Mouse (Mus musculus) induced T-regulatory cell, adult 2 months (primary cell): ENCODE results near the gene Cox14.

ENCODE experiments used
- DNase-seq: peaks from one replicate; pipeline ENCODE4 v3.0.0-alpha.2; 2012; ENCODE audit warnings: low read depth

Gene Cox14

DNA sequence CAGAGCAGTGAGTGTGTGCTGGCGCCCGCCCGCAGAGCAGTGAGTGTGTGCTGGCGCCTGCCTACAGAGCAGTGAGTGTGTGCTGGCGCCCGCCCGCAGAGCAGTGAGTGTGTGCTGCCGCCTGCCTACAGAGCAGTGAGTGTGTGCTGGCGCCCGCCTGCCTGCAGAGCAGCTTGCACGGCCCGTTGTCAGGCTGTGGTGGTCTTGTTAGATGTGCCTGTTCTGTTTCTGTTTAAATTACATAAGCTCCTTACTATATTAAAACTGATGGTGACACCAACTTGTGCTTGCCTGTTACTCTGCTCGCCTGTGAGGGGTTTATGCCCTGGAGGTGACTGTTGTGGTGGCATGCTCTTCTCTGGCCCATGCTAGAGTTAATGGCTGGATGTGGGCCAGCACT is 17.2 kb upstream of the Cox14 start:
- DNase-seq, result no peak

DNA sequence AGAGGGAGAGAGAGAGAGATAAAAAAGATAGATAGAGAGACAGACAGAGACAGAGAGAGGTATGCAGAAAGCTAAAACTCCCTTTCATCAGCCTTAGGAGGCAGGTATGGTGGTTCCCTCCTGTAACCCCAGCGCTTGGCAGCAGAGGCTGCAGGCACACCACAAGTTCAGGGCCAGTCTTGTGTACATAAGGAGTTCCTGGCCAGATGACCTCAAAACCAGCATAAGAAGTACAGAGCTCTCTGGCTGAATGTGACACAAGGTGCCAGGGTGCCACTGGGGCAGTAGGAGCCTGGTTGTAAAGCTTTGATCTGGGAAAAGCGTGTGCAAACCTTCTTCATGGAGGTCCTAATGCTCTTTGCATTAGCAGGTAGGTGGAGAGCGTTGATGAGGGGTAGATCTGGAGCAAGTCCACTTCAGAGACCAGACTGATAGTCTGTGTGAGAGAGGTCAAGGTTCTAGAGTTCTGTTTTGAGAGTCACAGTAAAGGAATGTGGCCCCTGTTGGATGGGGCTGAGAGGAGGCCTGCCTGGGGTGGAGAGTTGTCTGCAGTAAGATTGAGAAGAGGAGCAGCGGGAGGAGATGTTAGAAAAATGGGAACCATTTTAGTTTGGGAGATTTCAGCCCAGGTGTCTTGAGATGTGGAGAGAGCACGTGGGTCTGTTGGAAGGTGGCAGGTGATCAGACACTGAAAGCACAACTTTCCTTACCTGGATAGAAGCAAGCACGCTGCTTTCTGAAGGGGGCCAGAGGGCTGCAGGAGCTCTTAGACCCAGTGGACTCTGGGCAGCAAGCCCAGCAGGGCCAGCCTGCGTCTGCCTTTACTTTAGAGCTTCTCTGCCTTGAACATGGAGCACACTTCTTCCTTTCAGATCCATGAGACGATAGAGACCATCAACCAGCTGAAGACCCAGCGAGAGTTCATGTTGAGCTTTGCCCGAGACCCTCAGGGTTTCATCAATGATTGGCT is 14.9 kb upstream of the Cox14 start:
- DNase-seq, result no peak

DNA sequence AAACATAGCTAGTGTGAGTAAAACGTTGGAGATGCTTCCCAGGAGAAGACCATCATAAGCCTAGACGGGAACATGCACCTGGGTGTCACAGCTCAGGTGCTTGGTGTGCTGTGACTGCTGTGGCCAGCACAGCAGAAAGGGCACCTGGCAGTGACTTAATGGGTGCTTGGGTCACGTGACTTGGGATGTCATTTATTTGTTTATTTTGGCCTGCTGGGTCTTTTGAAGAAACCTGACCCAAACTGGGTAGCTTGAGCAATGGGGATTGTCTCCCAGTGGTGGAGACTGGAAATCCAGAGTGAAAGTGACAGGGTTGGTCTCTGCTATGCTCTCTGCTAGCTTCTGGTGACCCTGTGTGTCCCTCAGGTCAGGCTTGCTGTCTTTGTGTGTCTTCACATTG is 13.9 kb upstream of the Cox14 start:
- DNase-seq, result no peak

DNA sequence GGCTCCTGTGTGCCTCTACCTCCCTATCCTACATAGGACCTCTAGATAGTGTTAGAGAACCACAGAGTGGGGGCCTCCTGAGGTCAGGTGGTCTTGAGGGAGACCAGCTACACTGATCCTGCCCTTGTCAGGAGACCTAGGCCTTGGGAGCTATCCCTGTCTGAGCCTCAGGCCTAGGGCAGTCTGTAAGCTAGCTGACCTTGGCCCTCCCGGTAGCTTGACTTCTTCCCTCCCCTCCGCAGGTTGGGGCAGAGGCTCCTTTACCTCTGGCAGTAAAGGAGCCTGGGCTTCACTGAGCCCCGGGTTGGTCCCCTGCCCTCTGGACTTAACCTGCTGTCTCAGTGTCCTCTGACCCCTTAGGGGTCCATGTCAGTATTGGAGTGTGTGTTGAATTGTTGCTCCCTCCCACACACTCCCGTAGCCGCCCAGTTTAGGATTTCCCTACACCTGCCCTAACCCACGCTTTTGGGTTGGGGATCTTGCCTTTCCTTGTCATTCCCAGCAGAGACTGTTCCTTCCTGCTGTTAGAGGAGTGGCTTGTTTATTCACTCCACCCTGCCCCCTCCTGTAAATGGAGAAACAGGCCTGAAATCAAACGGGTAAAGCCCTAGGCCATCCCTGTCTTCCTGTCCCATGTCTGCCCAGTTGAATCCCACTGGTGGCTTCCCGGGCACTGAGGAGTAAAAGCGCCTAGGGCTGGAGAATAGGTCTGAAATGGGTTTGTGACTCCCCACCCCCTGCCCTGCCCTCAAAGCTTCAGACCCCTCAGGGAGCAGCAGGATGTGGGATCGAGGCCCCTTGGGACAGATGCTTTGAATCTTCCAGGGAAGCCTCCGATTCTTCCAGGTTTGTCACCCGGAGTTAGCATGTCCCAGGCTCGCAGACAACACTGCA is 12.5 kb upstream of the Cox14 start:
- no peak for DNase-seq

DNA sequence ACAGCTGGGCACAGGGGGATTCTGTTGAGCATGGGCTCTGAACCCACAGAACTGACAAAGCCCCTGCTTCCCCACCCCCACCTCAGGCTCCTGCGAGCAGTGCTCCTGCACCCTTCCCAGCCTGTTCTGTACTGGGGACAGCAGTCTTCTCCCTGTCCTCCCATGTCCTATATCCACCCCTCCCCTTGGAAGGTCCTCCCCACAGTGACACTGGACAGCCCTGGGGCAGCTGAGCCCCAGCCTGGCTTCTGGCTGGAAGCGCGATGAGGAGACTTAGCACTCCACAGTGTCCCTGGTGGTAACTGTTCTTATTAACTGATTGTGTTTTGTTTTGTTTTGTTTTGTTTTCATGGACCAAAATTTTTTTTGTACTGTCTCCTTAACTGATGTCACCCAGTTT is 11.8 kb upstream of the Cox14 start:
- no peak for DNase-seq

DNA sequence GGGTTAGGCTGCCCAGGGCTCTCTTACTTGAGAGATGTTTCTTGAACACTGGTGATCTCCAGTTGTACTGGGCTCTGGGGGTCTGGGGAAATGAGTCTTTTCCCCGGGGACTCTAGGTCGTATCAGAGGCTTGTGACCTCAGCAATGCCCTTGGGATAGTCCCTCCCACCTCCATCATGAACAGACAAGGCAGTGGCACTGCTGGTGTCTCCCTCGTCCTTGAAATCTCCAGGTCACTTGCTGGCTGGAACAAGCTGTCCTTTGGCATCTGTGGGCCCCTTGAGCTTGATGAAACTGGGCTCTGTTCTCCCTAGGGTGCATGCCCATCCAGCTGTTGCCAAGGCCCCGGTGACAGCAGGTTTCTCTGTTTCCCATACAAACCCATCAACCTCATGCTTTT is 11.2 kb upstream of the Cox14 start:
- no peak for DNase-seq

DNA sequence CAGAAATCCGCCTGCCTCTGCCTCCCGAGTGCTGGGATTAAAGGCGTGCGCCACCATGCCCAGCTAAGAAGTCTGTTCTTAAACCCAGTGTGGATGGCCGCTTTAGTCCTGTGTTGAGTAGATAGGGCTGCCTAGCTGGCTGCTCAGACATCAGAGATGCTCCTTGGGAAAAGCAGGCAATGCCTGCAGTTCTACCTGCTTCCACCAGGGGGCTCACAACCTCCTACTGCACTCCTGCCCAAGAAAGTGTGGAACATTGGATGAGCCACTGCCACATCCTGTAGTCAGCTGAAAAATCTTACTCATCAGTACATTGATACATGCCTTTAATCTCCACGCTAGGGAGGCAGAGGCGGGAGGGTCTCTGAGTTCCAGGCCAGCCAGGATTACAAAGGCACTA is 10.6 kb upstream of the Cox14 start:
- DNase-seq, result peak; percentile 79

DNA sequence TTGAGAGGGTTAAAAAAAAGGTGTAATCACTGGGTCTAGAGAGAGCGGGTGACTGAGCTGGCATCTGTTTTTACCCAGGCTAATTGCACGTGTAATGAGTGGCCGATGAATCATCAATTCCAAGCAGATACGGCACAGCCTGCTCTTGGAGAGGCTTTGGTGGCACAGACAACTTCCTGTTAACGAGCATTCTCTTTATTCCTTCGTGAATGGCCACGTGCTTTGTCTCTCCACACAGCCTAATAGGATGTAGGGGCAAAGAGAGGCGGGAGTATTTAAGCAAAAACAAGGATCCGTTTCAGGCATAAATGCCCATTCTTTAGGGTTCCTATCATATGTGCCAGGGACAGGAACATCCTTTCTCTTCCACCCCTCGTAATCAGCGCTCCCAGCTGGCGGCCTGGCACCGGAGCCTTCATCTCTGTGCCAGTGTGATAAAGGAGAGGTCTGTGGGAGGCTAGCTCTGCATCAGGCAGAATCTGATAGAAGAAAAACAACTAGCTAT is 10.0 kb upstream of the Cox14 start:
- DNase-seq, result no peak

DNA sequence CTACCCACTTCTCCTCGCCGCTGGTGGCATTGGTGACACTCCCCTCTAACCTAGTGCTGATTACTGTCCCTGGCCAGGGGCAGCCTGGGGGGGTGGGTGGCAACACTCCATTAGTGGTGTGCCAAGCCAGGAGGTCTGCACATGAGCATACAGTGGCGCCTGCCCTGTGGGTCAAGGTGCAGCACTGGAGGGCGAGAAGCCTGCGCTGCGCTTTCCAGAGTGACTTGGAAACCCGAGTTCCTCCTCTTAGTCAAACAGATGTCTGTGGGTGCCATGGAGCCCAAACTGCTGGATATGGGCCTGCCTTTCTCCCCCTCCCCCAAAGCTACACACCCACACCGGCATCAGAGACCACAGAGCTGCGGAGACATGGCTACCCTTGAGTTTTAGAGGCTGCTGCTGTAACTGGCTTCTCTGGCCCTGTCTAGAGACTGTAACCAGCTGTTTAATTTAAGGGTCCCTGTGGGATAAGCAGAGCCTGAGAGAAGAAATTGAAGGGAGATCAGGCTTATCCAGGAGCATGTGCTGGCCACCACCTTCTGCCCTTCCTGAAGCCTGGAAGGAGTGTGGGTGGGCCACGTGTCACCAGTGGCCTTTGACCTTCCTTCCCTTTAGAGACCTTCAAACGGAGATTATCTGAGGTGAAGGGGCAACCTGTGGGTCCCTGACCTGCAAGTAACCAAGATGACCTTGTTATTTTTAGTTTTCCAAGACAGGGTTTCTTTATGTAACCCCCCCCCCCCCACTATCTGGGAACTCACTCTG is 9.3 kb upstream of the Cox14 start:
- DNase-seq, result no peak

DNA sequence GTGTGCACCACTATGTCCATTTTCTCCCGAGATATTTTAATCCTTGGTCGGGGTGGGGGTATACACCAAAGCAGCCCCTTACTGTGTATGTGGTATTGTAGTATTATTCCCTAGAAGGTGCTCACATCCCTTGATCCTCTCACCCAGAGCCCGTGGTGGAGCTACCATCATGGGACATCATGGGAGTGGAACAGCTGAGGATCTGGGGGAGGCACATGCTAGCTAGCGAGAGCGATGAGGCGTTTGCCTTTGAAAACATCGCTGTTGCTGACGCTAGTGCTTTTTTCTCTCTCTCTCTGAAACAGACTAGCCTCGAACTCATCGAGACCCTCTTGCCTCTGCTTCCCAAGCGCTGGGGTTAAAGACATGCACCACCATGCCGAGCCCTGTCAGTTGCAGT is 8.6 kb upstream of the Cox14 start:
- DNase-seq, result no peak

DNA sequence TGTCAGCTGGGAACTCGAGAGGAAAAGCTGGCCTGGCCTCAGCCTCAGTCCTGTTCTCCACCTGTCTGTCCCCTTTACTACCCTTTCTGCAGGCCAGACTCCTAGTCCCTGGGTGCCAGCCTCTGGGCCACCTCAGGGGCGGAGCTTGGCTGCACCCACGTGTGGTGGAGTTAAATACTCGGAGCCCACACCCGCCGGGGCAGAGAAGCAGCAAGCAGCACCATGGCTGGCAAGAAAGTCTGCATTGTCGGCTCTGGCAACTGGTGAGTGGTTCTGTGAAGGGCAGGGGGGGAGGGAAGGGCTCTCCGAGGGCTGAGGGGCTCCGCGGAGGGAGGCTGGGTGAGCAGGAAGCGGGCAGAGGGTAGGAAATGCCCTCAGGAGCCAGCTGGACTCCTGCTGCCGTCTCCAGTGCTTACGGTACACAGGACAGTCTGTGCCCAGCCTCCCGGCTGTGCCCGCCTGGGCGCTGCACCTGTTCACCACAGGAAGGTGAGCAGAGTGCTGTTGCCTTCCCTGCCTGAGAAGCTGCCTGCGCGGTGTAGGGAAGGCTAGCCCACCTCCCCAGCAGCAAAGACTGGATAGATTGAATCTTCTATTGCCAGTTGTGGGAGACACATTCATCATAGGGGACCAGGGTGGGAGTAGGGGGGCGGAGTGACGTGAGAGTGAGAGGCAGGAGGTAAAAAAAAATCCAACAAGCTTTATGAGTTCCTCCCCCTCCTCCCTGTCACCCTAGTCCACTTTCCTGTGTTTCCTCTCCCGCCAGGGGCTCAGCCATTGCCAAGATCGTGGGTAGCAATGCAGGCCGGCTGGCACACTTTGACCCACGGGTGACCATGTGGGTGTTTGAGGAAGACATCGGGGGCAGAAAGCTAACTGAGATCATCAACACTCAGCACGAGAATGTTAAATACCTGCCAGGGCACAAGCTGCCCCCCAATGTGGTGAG is 7.8 kb upstream of the Cox14 start, which contains the start of gene Gpd1:
Gpd1 (plus strand) TSS at position 130 of the 949 bp plus-strand sequence.
- no peak for DNase-seq

DNA sequence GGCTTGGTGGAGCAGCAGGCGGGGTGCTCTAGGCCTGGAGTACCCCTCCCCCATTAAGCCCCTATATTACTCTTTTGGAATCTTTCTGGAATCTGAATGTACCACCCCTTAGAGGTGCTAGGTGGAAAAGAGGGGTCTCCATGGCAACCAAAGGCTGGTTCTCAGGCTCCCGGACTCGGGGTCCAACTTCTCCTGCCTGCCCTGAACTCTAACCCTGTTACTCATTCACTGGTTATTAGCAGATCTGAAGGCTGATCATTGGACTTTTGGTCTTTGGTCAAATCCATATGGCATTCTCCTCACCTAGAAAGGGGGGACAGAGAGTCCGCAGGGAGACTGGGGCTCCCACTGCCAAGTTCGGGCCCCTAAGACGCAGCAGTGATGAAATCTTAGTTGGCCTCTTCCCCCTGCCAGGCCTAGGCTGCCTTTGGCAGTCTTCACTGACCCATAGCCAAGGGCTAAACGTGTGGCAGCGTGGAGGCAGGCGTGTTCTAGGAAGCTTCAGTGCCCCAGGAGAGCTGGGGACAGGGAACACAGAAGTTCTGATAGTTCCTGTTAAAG is 6.9 kb upstream of the Cox14 start:
- no peak for DNase-seq

DNA sequence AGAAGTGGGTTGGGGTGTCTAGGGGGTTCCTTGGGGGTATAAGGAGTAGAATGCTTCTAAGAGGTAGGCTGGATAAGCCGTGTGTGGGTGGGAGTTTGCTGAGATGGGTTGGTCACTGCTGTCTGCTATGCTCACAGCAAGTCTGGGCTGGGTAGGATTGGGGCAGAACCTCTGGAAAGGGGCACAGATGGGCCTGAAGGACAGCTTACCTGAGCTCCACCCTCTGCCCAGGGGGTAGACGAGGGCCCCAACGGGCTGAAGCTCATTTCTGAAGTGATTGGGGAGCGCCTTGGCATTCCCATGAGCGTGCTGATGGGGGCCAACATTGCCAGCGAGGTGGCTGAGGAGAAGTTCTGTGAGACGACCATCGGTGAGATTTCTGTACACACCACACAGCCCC is 5.6 kb upstream of the Cox14 start:
- no peak for DNase-seq

DNA sequence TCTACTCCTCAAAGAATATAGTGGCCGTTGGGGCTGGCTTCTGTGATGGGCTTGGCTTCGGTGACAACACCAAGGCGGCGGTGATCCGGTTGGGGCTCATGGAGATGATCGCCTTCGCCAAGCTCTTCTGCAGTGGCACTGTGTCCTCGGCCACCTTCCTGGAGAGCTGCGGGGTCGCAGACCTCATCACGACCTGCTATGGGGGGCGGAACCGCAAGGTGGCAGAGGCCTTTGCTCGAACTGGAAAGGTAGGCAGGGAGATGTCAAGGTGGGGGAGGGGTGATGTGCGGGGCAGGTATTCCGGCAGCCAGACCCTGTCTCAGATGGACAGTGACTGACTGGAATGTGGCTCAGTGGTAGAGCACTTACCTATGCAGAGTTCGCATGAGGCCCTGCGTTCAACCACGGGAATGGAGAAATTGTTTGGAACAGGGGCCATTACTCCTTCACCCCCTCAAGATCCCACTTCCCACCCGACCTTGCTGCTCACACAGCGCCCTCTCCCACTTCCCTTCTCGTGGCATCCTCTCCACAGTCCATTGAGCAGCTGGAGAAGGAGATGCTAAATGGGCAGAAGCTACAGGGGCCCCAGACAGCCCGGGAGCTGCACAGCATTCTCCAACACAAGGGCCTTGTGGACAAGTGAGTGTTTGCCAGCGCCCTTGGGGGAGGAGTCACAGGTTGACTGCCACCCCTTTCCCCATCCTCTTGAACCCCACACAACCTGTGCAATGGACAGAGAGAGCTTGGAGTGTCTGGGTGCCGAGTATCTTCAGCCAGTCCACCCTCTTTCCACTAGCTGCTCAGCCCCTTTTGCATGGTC is 3.3 kb upstream of the Cox14 start:
- no peak for DNase-seq

DNA sequence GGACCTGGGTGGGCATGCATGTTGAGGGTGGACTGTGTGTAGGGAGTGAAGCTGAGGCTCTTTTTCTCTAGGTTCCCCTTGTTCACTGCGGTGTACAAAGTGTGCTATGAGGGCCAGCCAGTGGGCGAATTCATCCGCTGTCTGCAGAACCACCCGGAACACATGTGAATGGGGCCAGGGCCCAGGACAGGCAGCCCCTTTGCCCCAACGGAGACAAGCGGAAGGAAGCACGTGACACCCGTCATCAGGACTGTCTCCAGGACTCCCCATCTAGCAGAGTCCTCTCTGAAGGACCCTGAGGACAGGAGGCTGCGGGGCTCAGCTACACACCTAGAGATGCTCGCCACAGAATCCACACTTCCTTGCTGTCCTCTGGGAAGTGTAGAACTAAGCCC is 2.3 kb upstream of the Cox14 start:
- DNase-seq, result no peak

DNA sequence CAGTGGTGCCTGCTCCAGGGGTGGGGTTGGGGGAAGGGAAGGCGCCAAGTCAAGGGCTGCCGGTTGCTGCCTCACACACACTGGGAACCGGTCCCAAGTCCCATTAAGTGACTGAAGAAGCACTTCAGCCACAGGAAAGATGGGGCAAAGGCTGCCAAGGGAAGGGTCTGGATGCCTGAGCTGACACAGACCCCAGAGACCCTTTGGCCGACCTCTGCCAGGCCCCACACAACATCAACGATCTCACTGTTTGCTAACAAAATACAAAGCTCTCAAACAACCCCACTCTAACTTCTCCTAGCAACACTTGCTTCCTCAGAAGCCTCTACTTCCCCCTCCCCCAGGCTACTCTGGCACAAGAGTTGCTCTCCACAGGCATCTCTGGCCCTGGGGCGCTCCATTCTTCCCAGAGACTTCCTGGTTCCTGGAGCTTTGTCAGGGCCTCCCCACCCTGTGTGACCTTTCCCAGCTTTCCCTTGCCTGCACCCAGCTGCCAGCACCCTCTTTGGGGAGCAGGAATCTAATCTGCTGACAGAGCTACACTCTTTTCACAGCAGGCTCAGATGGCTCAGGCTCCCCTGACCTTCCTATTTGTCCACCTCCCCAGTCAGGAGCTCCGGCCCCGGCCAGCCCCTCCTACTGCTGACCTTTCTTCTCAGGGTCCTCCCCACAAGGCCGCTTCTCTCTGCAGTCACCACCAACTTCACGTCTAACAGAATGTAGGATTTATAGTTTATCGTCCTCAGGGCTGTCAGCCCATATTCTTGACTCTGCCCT is 1.7 kb upstream of the Cox14 start:
- no peak for DNase-seq

DNA sequence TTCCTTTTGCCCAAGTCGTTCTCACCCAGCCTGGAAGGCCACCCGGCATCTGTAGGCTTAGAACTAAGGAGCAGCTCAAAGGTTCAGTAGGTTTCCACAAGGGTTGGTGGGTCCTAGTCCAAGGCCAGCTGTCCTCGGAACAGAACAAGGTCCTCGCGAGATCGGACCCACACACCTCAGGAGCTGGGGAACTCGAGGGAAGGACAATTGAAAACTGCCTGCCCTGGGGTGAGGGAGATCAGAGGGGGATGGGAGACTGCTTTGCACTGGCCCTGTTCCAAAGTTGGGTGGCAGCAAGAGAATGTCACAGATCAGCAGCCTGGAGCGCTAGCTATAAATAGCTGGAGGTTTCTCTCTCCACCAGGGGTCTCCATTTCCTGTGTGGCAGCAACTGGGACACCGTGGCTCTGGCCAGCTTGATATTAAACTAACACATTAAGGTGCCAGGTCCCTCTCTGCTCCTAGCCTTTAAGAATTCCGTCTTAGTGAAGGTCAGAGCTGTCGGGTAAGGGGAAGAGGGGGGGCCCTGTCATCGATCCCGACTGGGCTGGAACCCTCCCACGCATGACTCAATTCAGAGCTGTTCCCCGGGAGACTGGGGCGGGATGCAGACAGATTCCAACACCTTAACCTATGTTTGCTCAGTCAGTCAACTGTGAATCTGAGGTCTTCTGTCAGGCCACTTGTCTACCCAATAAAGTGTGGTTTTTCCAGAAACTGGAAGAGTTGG is 961 bp upstream of the Cox14 start:
- peak; percentile 75 for DNase-seq

DNA sequence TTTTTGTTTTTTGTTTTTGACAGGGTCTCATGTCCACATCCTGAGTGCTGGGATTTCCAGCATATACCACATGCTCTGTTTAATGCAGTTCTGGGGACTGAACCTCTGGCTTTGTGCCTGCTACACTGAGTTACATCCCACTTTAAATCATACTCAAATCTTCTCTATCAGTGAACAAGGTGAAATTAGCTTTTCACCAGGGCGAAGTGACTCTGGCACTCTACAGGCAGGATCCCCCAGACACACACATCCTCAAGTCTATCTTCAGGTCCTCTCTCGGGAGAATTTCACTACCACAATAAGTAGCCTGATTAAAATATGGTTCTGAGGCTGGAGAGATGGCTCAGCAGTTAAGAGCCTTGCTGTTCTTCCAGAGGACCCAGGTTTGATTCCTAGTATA is 1.1 kb downstream of the Cox14 start:
- DNase-seq, result no peak
